Mouse (Mus musculus): ENCODE results near the gene Tmem120a.

GRCm38 (mm10) chr5:135730916-135731315 is 13.3 kb downstream of the Tmem120a start:
- TF ChIP-seq EP300 (IDR thresholded peaks at IDR 0.05; ENCODE audit: low read depth) (no peak), CTCF (IDR thresholded peaks at IDR 0.05; ENCODE audit: low read depth) (no peak)

All from liver, embryonic 14.5 days (tissue).